Mouse (Mus musculus): ENCODE measurements around the gene Elmsan1.

GRCm38 (mm10) chr12:84152352-84153190, 66.1 kb downstream of the Elmsan1 start:
- no peak for TF ChIP-seq GATA1 (IDR thresholded peaks at IDR 0.05; ENCODE audit: borderline replicate concordance, low read length)
- TF ChIP-seq FLI1 (IDR thresholded peaks at IDR 0.05; ENCODE audit: low read length), result no peak

Measured in megakaryocyte, embryonic 14.5 days (primary cell).